Mouse (Mus musculus): ENCODE data around the gene Tnfsf11.

- TF ChIP-seq CTCF (IDR thresholded peaks at IDR 0.05; ENCODE audit: low read depth) (peak; percentile 79), EP300 (IDR thresholded peaks at IDR 0.05; ENCODE audit: low read depth) (no peak)
Measured at GRCm38 (mm10) chr14:78287906-78288800, 19.7 kb downstream of the Tnfsf11 start.
